Mouse (Mus musculus): ENCODE measurements around the gene Lgi2.

Lgi2 gene

DNA sequence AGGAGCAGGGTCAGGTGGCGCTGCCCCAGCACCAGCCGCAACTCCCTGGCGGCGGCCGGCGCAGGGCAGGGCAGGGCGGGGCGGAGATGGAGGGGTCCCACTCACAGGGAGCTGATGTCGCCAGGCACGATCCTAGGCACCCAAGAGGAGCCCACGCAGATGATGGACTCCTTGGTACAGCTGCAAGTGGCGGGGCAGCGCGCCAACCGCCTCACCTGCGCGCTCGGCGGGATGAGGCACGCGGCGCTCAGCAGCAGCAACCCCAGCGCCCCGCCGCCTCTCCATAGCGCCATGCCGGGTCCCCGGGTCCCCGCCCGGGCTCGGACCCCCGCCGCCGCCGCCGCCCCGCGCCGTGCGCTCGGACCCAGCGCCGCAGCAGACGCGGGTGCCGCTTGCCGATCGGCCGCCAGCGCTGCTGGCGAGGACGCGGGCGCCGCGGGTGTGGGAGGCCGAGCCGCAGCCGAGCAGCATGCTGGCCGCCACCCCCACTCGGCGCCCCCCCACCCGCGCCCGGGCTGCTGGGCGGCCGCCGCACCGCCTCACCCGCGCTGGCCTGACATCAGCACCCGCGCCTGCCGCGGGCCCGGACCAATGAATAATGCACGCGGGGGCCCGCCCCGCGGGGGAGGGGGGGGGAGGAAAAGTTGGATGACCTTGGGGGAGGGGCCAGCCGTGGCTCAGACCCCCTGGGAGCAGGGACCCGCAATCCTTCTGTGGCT is at the start of gene Lgi2:
TSS of gene Lgi2 (minus strand) at position 650 of the 719 bp plus-strand sequence.
- peak; percentile 51 for DNase-seq

- DNase-seq = no peak
Measured at GRCm38 (mm10) chr5:52615421-52615820, 49.2 kb upstream of the Lgi2 start.

DNA sequence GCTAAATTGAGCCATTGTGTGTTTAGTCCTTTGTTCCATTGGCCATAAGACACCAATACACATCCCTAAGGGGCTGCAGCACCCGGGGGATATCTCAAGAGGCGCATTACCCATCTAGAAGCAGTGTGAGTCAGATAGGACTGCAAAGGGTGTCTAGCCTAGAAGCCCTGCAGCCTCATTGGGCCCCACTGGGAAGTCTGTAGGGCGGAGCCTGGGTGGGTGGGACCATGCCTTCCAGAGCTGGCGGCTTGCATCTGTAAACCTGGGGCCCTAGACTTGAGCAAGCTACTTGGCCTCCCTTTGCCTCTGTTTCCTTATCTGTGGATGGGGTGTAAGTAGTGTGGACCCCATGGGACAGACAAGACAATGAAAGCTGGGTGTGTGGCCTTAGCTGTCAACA is 48.4 kb upstream of the Lgi2 start:
- no peak for DNase-seq

GRCm38 (mm10) chr5:52612776-52613175 is 46.5 kb upstream of the Lgi2 start:
- DNase-seq = no peak

DNA sequence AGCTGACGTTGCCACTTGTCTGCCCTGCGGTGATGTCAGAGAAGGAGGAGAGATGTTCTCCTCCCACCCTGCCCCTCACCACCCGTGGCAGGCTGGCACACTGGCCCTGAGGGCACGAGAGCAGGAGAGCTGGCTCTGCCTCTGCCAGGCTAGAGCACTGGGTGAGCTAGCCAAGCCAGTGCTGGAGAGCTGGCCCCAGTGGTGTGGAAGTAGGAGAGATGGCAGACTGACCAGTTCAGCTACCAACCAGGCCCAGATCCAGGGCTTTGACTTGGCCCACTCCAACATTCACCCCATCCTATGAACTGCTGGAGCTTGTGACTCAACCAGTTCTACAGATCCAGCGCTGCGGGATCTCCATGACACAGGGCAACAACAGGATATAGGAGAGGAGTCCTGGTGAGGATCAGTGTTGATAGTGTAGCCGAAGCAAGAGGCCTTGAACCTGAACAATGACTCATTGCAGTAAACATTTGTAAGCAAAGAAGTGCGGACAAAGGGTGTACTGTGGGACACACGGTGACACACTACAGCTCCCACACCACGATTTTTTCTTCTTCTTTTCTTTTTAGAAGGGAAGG is 45.1 kb upstream of the Lgi2 start:
- DNase-seq = no peak

DNA sequence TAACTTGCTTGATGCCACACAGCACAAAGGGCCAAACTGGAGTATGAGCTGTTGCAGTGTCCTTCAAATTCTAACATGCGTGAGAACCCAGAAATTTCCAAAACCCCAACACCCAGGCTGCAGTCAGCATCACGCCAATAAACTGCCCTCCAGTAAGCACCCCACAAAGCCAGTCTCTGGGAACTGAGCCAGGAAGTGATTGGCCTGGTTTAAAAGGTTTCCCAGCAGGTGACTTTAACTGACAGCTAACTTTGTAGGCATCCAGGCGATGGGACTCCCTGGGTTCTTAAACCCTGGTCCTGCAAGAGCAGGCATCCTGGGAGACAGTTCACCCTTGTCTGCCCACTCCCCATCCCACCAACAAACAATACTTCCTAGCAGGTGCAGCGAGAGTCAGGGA is 44.0 kb upstream of the Lgi2 start:
- no peak for DNase-seq

DNA sequence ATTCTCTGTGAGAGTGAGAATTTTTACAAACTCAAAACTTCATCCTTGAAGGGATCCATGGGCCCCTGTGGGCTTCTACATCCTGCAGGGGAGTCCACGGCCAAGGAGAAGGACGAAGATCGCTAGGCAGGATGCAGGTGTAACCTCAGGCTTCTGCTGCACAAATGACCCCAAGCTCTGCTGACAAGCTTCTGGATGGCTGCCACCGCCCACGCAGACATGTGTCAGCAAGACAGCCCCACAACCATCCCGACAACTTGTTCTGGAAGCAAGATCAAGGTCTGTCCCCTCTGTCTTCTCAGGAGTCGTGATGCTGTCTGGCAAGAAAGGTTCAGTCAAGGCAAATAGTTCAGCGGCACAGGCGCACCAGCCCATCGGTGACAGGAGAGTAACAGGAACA is 43.4 kb upstream of the Lgi2 start:
- no peak for DNase-seq

DNA sequence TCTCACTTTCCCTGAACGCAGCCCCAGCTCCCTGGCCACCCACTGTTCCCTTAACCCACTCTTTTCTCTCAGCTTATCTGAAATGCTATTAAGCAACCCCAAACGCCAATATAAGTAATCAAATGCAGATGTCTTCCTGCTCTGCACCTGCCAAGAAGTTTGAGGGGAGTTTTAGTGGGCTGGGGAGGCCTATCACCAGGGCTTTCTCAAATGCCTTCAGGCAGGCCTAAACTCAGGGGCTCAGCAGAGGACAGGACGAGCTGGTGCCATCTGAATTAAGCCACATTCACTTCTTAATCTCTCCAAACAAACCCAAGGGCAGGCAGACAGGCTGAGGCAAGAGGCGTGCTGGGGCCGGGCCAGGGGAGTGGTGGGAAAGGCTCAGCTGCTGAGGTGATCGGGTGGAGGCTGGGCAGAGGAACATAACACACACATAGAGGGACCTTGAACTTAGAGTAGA is 38.4 kb upstream of the Lgi2 start:
- DNase-seq = no peak

DNA sequence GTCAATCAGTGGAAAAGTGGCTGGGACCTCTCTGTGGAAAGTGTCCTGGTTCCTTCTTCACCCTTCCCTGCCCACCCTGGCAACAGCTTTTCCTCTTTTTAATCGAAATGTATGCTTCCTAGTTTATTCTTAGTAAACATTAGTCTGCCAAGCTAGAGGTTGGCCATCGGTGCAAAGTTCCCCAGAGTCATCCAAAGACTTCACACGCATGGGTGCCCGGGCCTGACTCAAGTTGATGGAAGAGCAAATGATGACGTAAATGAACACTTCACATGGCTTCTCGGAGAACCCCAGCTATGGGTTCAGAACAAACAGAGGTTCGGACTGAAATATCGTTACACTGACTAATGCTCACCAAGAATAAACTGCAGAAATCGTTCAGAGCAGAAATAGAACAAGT is 24.4 kb upstream of the Lgi2 start:
- no peak for DNase-seq

- DNase-seq = no peak
Measured at GRCm38 (mm10) chr5:52588650-52589049, 22.4 kb upstream of the Lgi2 start.

- DNase-seq = no peak
Measured at GRCm38 (mm10) chr5:52587291-52587733, 21.1 kb upstream of the Lgi2 start.

- DNase-seq = no peak
Measured at GRCm38 (mm10) chr5:52572572-52572971, 6.3 kb upstream of the Lgi2 start.

DNA sequence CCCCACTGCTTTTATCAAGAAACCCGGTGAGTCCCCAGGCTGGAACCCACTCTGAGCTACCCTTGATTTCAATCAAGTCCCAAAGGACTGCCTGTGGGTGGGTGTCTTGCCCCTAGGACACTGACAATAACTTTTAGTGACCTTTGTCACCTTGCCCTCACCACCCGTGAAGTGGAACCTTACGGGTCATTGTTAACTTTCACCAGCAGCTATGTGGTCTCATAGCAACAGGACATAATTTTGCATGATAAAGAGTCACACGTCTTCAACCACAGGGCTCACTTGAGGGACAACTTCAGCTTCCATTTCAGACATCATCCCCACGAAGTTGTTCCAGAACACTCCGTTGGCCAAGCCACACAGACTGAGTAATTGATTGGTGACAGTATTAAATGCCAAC is 4.5 kb upstream of the Lgi2 start:
- no peak for DNase-seq

- peak; percentile 13 for DNase-seq
Measured at GRCm38 (mm10) chr5:52565214-52565812, 949 bp downstream of the Lgi2 start.

GRCm38 (mm10) chr5:52564351-52564750 is 1.9 kb downstream of the Lgi2 start:
- DNase-seq = no peak

GRCm38 (mm10) chr5:52560240-52560639 is 6.0 kb downstream of the Lgi2 start:
- DNase-seq = no peak

GRCm38 (mm10) chr5:52555526-52555925 is 10.7 kb downstream of the Lgi2 start:
- no peak for DNase-seq

DNA sequence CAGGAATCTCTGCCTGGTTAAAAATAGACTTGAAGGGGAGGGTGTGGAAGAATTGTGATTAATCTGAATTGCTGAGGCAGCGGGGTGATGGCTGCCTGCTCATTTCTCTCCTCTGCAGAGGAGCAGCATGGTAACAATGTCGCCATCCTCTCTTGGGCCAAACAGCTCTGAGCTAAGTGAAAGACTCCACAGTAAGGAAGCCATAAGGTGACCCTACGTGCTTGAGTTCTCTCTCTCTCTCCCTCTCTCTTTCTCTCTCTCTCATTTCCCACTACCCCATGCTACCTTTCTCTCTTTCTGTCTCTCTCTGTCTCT is 15.0 kb downstream of the Lgi2 start:
- DNase-seq = no peak

- DNase-seq = no peak
Measured at GRCm38 (mm10) chr5:52550613-52551317, 15.5 kb downstream of the Lgi2 start.

DNA sequence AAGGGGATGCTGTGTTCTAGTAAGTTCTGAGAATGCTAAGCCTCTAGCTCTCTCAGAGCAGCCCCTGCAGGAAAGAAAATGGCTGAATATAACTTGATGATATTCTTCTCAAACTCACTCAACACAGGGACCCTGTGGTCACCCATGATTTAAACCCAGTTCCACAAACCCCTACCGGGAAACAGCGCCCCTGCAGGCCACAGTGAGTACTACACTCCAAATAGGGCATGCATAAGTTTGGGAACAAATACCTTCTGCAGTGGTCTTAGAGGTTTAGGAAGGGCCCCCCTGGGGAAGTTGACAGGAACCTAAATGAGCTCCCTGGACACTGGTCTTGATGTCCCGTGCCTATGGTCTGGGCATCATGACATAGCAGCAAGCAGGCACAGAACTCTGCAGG is 19.3 kb downstream of the Lgi2 start:
- no peak for DNase-seq

- DNase-seq = no peak
Measured at GRCm38 (mm10) chr5:52543770-52544169, 22.5 kb downstream of the Lgi2 start.

DNA sequence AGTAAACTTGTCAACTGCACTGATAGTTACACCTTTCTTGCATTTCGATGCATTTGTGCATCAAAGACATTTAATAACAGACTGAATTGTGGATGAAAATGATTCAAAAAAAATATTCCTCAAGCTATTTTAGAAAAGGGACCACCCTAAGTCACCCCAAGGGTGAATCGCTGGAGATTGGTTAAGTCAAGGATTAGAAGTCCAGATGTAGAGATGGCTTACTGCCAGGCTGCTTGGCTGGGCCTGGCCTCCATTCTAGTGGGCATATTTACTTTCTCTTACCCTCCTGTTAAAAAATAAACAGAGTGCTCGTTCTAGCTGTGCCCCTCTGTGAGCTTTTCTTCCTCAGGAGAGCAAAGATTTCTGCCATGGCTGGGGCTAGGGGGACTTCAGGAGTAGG is 26.1 kb downstream of the Lgi2 start:
- DNase-seq = no peak

DNA sequence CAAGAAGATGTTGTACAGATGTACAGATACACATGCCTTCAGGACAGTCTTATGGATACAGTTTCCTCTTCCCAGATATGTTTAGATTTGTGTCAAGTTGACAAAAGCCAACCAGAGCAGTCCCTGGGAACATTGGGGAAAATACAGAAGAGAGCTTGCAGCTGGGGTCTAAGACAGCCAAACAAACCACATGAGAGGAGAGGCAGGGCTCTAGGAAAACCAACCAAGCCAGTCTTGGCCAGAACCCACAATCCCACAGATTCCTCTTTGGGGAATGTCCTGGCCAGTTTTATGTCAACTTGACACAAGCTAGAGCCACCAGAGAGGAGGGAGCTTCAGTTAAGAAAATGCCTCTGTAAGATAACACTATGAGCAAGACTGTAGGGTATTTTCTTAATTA is 26.8 kb downstream of the Lgi2 start:
- no peak for DNase-seq

DNA sequence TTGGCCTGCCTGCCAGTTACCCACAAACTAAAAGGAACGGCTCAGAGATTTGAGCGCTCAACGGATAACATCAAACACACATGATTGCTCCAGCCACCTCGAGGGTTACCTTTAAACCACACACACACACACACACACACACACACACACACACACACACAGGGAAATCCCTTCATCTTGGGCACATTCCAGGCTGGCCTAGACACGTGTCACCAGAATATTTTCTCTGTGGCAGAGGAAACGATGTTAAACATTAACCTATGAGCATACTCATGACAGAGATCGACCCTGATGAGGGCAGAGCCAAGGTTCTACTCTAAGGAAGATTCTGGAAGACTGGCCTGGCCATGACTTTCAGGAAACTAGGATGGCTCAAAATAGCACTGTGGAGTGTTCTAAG is 29.2 kb downstream of the Lgi2 start:
- DNase-seq = no peak
